Mouse (Mus musculus): ENCODE data around the gene Fmnl2. TPM values are rescaled to one million over a fixed set of nuclear protein-coding genes. Genes with fewer than 3 reads are reported as not detected.

Fmnl2 gene
- total and polyA plus RNA-seq, 2 experiments = 0.94 to 4.4 TPM

GRCm38 (mm10) chr2:53079693-53080286 lies 222.1 kb downstream of the Fmnl2 start:
- H3K36me3 ChIP-seq (ENCODE audit: control insufficient read depth, insufficient read depth, low read length) = no peaks in the 10 kb centered on the region
- WGBS = 85% methylated on average over 2 of the region's 2 CpGs
- H3K27ac ChIP-seq (replicated peaks; ENCODE audit: insufficient read depth, low read depth, low read length) = no peak overlapping the region
- H3K4me1 ChIP-seq (ENCODE audit: control insufficient read depth, insufficient read depth, low read length) = no peaks in the 10 kb centered on the region
- H3K27me3 ChIP-seq (ENCODE audit: control insufficient read depth, insufficient read depth, low read length) = no peaks in the 10 kb centered on the region
- no peak for TF ChIP-seq CTCF (IDR thresholded peaks at IDR 0.05; ENCODE audit: low read depth, low read length)
- TF ChIP-seq POLR2A (IDR thresholded peaks at IDR 0.05; ENCODE audit: extremely low read depth, insufficient read depth, low read length) = no peak
- H3K79me2 ChIP-seq (ENCODE audit: control insufficient read depth, insufficient read depth, low read length) = no peaks in the 10 kb centered on the region
- DNase-seq (ENCODE audit: extremely low read depth, low read depth, low spot score) = no peak
- no peak overlapping the region for H3K9ac ChIP-seq (ENCODE audit: low read depth, low read length)
- no peak overlapping the region for H3K4me3 ChIP-seq (ENCODE audit: insufficient read depth, low read depth, low read length)

- no peaks in the 10 kb centered on the region for H3K27me3 ChIP-seq (ENCODE audit: control insufficient read depth, insufficient read depth, low read length)
- TF ChIP-seq CTCF (IDR thresholded peaks at IDR 0.05; ENCODE audit: low read depth, low read length) (no peak), POLR2A (IDR thresholded peaks at IDR 0.05; ENCODE audit: extremely low read depth, insufficient read depth, low read length) (no peak)
- H3K9ac ChIP-seq (ENCODE audit: low read depth, low read length) = no peak overlapping the region
- no peaks in the 10 kb centered on the region for H3K79me2 ChIP-seq (ENCODE audit: control insufficient read depth, insufficient read depth, low read length)
- H3K27ac ChIP-seq (replicated peaks; ENCODE audit: insufficient read depth, low read depth, low read length) = no peak overlapping the region
- no peak overlapping the region for H3K4me3 ChIP-seq (ENCODE audit: insufficient read depth, low read depth, low read length)
- no peaks in the 10 kb centered on the region for H3K4me1 ChIP-seq (ENCODE audit: control insufficient read depth, insufficient read depth, low read length)
- WGBS = 90% methylated on average over 4 of the region's 4 CpGs
- no peaks in the 10 kb centered on the region for H3K36me3 ChIP-seq (ENCODE audit: control insufficient read depth, insufficient read depth, low read length)
- no peak for DNase-seq (ENCODE audit: extremely low read depth, low read depth, low spot score)
These were observed 224.4 kb downstream of the Fmnl2 start for GRCm38 (mm10) chr2:53082045-53082444.

- no peaks in the 10 kb centered on the region for H3K36me3 ChIP-seq (ENCODE audit: control insufficient read depth, insufficient read depth, low read length)
- H3K4me3 ChIP-seq (ENCODE audit: insufficient read depth, low read depth, low read length) = no peak overlapping the region
- H3K9ac ChIP-seq (ENCODE audit: low read depth, low read length) = no peak overlapping the region
- DNase-seq (ENCODE audit: extremely low read depth, low read depth, low spot score) = no peak
- no peaks in the 10 kb centered on the region for H3K4me1 ChIP-seq (ENCODE audit: control insufficient read depth, insufficient read depth, low read length)
- TF ChIP-seq CTCF (IDR thresholded peaks at IDR 0.05; ENCODE audit: low read depth, low read length) (no peak), POLR2A (IDR thresholded peaks at IDR 0.05; ENCODE audit: extremely low read depth, insufficient read depth, low read length) (no peak)
- no peaks in the 10 kb centered on the region for H3K79me2 ChIP-seq (ENCODE audit: control insufficient read depth, insufficient read depth, low read length)
- H3K27me3 ChIP-seq (ENCODE audit: control insufficient read depth, insufficient read depth, low read length) = no peaks in the 10 kb centered on the region
- 91% methylated on average over 5 of the region's 5 CpGs for WGBS
- H3K27ac ChIP-seq (replicated peaks; ENCODE audit: insufficient read depth, low read depth, low read length) = no peak overlapping the region
These were observed 224.8 kb downstream of the Fmnl2 start for GRCm38 (mm10) chr2:53082501-53082900.

- peak; percentile 10 for DNase-seq (ENCODE audit: extremely low read depth, low read depth, low spot score)
- Histone ChIP-seq H3K36me3 (ENCODE audit: control insufficient read depth, insufficient read depth, low read length) (no peaks in the 10 kb centered on the region), H3K4me1 (ENCODE audit: control insufficient read depth, insufficient read depth, low read length) (no peaks in the 10 kb centered on the region), H3K79me2 (ENCODE audit: control insufficient read depth, insufficient read depth, low read length) (no peaks in the 10 kb centered on the region), H3K27ac (replicated peaks; ENCODE audit: insufficient read depth, low read depth, low read length) (no peak overlapping the region), H3K27me3 (ENCODE audit: control insufficient read depth, insufficient read depth, low read length) (no peaks in the 10 kb centered on the region), H3K9ac (ENCODE audit: low read depth, low read length) (no peak overlapping the region), H3K4me3 (ENCODE audit: insufficient read depth, low read depth, low read length) (no peak overlapping the region)
- peak; percentile 56 for TF ChIP-seq CTCF (IDR thresholded peaks at IDR 0.05; ENCODE audit: low read depth, low read length)
- TF ChIP-seq POLR2A (IDR thresholded peaks at IDR 0.05; ENCODE audit: extremely low read depth, insufficient read depth, low read length) = no peak
- 22% methylated on average over 1 of the region's 1 CpGs for WGBS
These were observed 225.6 kb downstream of the Fmnl2 start for GRCm38 (mm10) chr2:53083241-53083640.

GRCm38 (mm10) chr2:53085617-53086202 lies 228.1 kb downstream of the Fmnl2 start:
- Histone ChIP-seq H3K4me3 (ENCODE audit: insufficient read depth, low read depth, low read length) (no peak overlapping the region), H3K79me2 (ENCODE audit: control insufficient read depth, insufficient read depth, low read length) (no peaks in the 10 kb centered on the region), H3K27ac (replicated peaks; ENCODE audit: insufficient read depth, low read depth, low read length) (no peak overlapping the region), H3K4me1 (ENCODE audit: control insufficient read depth, insufficient read depth, low read length) (no peaks in the 10 kb centered on the region), H3K9ac (ENCODE audit: low read depth, low read length) (no peak overlapping the region), H3K27me3 (ENCODE audit: control insufficient read depth, insufficient read depth, low read length) (no peaks in the 10 kb centered on the region), H3K36me3 (ENCODE audit: control insufficient read depth, insufficient read depth, low read length) (no peaks in the 10 kb centered on the region)
- no peak for TF ChIP-seq POLR2A (IDR thresholded peaks at IDR 0.05; ENCODE audit: extremely low read depth, insufficient read depth, low read length)
- TF ChIP-seq CTCF (IDR thresholded peaks at IDR 0.05; ENCODE audit: low read depth, low read length) = peak; percentile 37; the same call in 1 of the 2 replicates
- WGBS = 52% methylated on average over 9 of the region's 9 CpGs
- peak; percentile 48 for DNase-seq (ENCODE audit: extremely low read depth, low read depth, low spot score)

- no peak overlapping the region for H3K9ac ChIP-seq (ENCODE audit: low read depth, low read length)
- H3K27ac ChIP-seq (replicated peaks; ENCODE audit: insufficient read depth, low read depth, low read length) = no peak overlapping the region
- no peaks in the 10 kb centered on the region for H3K27me3 ChIP-seq (ENCODE audit: control insufficient read depth, insufficient read depth, low read length)
- H3K4me1 ChIP-seq (ENCODE audit: control insufficient read depth, insufficient read depth, low read length) = no peaks in the 10 kb centered on the region
- TF ChIP-seq CTCF (IDR thresholded peaks at IDR 0.05; ENCODE audit: low read depth, low read length) = no peak
- no peak for TF ChIP-seq POLR2A (IDR thresholded peaks at IDR 0.05; ENCODE audit: extremely low read depth, insufficient read depth, low read length)
- WGBS = 82% methylated on average over 3 of the region's 3 CpGs
- no peaks in the 10 kb centered on the region for H3K36me3 ChIP-seq (ENCODE audit: control insufficient read depth, insufficient read depth, low read length)
- H3K4me3 ChIP-seq (ENCODE audit: insufficient read depth, low read depth, low read length) = no peak overlapping the region
- no peaks in the 10 kb centered on the region for H3K79me2 ChIP-seq (ENCODE audit: control insufficient read depth, insufficient read depth, low read length)
- DNase-seq (ENCODE audit: extremely low read depth, low read depth, low spot score) = no peak
These were observed 231.1 kb downstream of the Fmnl2 start for GRCm38 (mm10) chr2:53088744-53089143.

Data from liver, adult 2 months (tissue).